Mouse (Mus musculus): ENCODE data around the gene Chst10. TPM values are rescaled to one million over a fixed set of nuclear protein-coding genes. Genes with fewer than 3 reads are reported as not detected.

Gene Chst10
- polyA plus RNA-seq (2014; fragmentation: Illumina TruSeq; extraction: RNeasy Lipid Tissue Mini Kit (QIAGEN cat#74804); ENCODE audit: low read depth, low replicate concordance) = 1.2 TPM

DNA sequence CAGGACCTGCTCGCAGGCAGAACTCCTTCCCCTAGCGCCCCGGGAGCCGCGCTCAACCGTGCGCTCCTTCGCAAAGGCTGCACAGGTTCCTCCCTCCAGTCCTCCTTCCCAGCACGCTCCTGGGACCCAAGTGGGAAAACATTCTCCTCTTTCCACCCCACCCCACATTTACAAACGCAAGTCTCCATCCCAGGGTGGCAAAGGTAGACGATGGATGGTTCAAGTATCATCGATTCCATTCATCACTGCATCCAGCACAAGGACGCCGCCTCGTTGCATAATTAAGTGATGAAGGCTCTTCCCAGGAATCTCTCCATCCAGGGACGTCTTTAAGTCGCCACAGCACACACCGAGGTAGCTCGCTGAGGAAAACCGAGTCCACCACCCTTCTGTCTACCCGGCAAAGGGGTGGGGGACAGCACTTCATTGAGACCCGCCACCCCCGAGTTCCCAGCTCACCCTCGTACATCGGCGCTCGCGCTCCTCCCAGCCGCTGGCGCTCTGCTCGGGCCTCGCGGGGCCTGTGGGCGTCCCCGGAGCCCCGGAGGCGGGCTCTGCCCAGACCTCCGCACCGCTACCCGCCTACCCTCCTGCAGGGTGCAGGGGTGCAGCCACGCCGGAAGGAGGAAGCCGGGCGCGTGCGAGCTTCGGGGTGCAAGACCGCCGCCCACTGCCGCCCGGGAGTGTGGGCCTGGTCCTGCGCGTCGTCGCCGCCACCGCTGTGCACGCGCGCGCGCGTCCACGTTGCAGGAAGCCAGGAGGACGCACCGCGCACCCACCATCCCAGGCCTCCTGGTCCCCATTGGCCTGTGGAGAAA, at the start of gene Chst10:
Gene Chst10, minus strand, starts transcription at position 731 of the 818 bp plus-strand sequence.

DNA sequence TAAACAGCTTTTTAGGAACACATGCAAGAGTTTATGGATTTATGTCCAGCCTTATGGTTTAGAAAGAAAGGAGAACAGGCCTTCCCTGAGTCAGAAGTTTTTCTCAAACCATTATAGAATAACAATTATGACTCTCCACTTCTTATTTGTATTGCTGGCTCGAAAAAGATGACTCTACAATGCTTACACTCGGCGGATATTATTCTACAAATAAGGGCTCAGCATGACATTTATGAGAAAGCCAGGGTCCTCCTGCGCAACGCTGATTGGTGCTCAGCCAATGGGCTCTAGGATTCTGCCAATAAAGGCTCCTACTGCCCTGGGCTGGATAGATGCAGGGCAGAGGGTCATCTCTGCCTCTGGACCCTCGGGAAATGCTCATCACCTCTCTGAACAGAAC, 40.9 kb upstream of the Chst10 start, which contains the start of gene Nms:
Gene Nms, plus strand, starts transcription at position 301 of the 400 bp plus-strand sequence.

DNA sequence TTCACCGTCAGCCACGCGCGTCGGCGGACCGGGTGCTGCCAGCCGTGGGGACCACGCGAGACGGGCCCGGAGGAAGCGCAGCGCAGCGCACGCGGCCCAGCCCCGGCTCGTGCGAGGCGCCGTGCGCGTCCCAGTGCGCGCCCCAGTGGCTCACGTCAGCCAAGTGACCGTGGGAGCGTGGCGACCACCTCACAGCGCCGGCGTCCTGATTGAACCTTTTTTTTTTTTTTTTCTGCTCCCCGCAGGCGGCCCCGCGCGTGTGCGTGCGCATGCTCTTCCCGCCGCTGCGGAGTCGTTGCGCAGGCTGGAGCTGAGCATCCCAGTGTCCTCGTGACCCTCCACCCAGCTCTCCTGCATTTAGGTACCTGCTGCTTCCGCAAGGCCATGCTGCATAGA, 61.5 kb downstream of the Chst10 start, which contains the start of gene Lonrf2:
Gene Lonrf2, minus strand, starts transcription at position 235 of the 396 bp plus-strand sequence.

Other genes starting within 250 kb of the Chst10 start
- 1.5 TPM for gene Aff3, start 233.2 kb downstream of the Chst10 start, polyA plus RNA-seq (2014; fragmentation: Illumina TruSeq; extraction: RNeasy Lipid Tissue Mini Kit (QIAGEN cat#74804); ENCODE audit: low read depth, low replicate concordance)
- 11.8 TPM for gene Lonrf2, start 61.5 kb downstream of the Chst10 start, polyA plus RNA-seq (2014; fragmentation: Illumina TruSeq; extraction: RNeasy Lipid Tissue Mini Kit (QIAGEN cat#74804); ENCODE audit: low read depth, low replicate concordance)
- not detected for gene Nms, start 41.0 kb upstream of the Chst10 start, polyA plus RNA-seq (2014; fragmentation: Illumina TruSeq; extraction: RNeasy Lipid Tissue Mini Kit (QIAGEN cat#74804); ENCODE audit: low read depth, low replicate concordance)
- gene Pdcl3, start 87.4 kb upstream of the Chst10 start, polyA plus RNA-seq (2014; fragmentation: Illumina TruSeq; extraction: RNeasy Lipid Tissue Mini Kit (QIAGEN cat#74804); ENCODE audit: low read depth, low replicate concordance) = 90.0 TPM